Mouse (Mus musculus) brain, embryonic 14.5 days (tissue): ENCODE measurements at regions not wholly inside any gene's neighbourhood (a gene's known extent, or its start where the extent isn't known, plus 50 kb on each side); places are given as distances from the start of the nearest gene placed in this dataset.
A peak's percentile ranks its signal among the peaks of the same experiment; 100 is the strongest.

Experiments
- DNase-seq: peaks from one replicate; pipeline ENCODE4 v3.0.0-alpha.2; 2011; ENCODE audit warnings: low read depth
- CTCF ChIP-seq: fragments of 200-500 bp; IDR thresholded peaks from 2 replicates; pipeline ENCODE4 v1.5.1; 2012; ENCODE audit warnings: inconsistent platforms, mild to moderate bottlenecking, moderate library complexity, borderline replicate concordance; ENCODE audit not compliant: insufficient read depth, insufficient read length; ENCODE audit errors: extremely low read depth
- POLR2A ChIP-seq: fragments of 200-500 bp; IDR thresholded peaks from 2 replicates; pipeline ENCODE4 v1.6.1; 2012; ENCODE audit warnings: mild to moderate bottlenecking, inconsistent platforms, borderline replicate concordance; ENCODE audit not compliant: poor library complexity, insufficient read depth, insufficient read length, severe bottlenecking; ENCODE audit errors: extremely low read depth

GRCm38 (mm10) chr2:27812946-27813345 lies 73.3 kb upstream of the Col5a1 start:
- TF ChIP-seq POLR2A (no peak), CTCF (no peak)
- no peak for DNase-seq

GRCm38 (mm10) chr2:27813370-27813769 lies 72.9 kb upstream of the Col5a1 start:
- DNase-seq = peak; percentile 83
- TF ChIP-seq CTCF = no peak
- TF ChIP-seq POLR2A = no peak

DNA sequence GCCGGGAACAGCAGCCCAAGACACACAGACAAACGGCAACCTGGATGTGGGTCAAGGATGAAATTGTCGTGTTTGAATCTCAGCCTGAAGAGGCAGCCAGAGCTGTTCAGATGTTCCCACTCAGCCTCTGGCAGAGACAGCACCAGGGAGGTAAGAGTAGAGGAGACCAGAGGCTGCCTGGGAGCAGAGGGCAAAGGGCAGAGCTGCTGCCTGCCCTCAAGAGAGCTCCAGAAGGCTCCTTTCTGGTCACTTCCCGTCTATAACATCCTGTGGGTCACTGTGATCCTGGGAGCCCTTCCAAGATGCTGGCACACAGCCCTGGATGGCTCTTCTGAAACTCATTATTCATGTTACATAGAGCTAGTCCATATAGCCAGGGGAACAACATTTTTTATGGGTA lies 67.6 kb upstream of the Col5a1 start:
- DNase-seq = no peak
- TF ChIP-seq POLR2A (no peak), CTCF (no peak)

DNA sequence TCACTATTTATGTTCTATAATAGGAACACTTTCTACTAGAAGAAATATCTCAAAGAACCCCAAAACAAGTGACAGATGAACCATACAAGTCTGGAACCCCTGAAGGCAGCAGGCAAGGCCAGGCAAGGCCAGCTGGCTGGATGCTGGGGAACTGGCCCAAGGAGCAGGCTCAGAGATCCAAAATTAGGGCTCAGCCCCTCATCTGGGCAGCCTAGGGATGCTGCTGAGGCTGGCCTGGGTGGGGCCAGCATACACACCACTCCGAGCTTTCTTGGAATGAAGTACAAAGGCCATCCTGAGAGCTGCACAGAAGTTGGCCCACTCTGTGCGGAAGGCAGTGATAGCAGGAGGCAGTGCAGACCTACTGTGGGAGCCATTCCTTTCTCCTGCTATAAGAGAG lies 59.4 kb upstream of the Col5a1 start:
- TF ChIP-seq CTCF (no peak), POLR2A (no peak)
- no peak for DNase-seq

DNA sequence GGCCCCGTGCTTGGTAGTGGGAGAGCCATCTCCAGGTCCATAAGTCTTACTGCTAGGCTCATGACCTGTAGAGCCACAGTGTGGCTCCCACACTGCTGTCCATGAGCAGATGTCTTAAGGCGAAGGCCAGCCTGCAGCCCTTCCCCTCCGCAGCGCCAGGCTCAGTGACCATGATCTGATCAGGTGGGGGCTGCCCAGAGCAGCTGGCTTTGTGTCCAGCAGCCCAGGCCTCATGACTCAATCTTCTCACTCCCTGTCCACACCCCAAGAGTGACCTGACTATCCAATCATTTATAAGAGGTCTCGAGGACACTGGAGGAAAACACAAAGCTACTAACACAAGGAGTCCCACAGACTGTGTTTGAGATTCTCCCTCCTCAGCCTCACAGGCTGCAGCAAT lies 58.6 kb upstream of the Col5a1 start:
- DNase-seq = no peak
- TF ChIP-seq CTCF (no peak), POLR2A (no peak)

DNA sequence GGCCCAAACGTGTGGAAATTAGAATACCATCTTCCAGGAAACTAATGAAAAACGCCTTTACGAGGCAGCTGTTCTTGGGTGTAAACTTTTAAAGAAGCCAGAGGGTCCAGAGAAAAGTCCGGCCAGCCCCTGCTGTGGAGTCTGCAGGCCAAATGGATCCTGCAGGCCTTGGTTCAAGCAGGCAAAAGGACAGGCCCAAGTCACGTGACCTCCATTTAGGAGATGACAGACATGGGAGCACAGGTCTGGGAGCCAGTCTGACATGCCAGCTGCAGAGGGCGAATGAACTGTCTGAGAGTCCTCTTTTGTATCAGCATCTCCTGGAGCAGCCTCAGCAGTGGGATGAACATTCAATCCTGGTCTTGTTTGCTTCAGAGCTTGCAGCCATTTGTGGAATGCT lies 58.0 kb upstream of the Col5a1 start:
- DNase-seq = no peak
- TF ChIP-seq CTCF (no peak), POLR2A (no peak)

DNA sequence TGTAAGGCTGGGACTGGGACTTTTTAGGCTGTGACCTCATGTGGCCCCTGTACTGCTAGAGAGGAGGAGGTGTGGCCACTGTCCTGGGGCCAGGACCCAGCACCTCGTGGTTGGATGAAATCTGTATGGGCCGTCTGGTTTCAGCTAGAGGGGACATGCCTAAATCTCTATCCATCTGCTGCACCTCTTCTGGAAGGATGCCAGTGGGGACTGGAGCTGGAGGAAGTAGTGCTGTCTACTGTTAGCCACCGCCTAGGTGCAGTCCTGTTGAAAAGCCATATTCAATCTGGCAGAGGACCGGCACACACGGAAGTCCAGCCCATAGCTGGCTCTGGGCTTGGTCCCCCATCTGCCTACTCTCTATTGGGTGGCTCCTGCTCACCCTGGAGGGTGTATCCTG lies 56.7 kb upstream of the Col5a1 start:
- TF ChIP-seq POLR2A = no peak
- TF ChIP-seq CTCF = no peak
- no peak for DNase-seq

DNA sequence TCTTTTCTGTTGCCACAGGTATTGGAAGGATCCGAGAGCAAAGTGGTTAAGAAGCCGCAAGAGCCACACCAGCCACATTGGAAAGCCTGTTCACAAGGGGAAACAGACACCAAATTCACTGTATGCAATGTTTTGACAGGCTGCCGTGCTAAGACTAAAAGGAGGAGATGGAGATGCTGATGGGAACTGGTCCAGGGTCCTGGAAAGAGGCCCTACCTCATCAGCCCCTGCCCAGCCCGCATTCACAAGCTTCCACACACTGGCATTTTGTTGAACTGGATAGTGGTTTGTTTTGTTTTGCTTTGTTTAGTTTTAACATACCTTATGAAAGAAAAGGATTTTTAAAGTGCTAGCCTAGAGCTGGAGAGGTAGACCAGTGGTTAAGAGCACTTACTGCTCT lies 51.3 kb upstream of the Col5a1 start:
- TF ChIP-seq POLR2A (no peak), CTCF (no peak)
- DNase-seq = no peak

- DNase-seq = peak; percentile 81
- no peak for TF ChIP-seq POLR2A
- TF ChIP-seq CTCF = no peak
These were observed 50.3 kb upstream of the Col5a1 start for GRCm38 (mm10) chr2:27835758-27836460.
